Mouse (Mus musculus): Measurements from ENCODE around the gene Gpr83.
A peak's percentile ranks its signal among the peaks of the same experiment; 100 is the strongest.

The Gpr83 gene

DNA sequence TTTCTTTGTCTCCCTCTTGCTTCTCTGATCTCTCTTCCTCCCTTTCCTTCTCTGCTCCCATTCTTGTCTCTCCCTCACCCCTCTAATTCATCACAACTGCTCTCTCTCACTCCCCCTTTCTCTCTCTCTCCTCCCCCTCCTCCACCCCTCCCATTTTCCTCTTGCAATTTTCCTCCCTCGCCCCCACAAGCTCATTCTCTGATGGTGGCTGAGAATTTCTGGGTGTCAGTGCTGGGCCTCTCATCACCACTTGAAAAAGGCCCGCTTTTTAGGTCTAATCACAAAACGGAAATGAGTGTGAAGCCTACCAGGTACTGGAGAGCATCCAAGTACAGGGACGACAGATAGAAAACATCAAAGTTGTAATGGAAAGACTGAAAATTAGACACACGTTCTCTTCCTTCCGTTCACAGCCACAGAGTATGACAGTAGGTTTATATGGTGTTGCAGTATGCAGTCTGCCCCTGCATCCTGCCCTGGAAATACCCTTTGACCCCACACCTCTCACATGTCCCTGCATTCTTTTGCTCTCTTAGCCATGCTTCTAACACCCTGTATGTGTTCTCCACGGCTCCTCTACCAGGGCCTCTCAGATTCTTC, 47.9 kb downstream of the Gpr83 start:
- DNase-seq, result peak; percentile 40

DNA sequence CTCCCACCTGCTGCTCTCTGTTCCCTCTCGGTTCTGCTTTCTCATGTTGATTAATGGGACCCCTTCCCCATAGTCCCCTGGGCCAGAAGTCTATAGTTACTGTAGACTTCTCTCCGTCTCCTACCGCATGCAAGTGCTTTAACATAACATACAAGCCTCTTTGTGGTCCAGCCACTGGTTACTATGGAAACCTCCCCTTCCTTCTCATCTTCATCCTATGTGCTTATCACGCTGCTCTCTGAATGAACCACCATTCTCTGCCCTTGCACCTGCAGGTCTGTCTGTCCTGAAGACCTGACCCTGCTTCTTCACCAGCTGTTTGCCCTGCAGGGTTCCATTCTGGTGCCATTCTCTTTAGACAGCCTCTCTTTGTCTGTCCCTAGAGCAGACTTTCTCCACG, 50.0 kb downstream of the Gpr83 start:
- DNase-seq, result no peak

DNA sequence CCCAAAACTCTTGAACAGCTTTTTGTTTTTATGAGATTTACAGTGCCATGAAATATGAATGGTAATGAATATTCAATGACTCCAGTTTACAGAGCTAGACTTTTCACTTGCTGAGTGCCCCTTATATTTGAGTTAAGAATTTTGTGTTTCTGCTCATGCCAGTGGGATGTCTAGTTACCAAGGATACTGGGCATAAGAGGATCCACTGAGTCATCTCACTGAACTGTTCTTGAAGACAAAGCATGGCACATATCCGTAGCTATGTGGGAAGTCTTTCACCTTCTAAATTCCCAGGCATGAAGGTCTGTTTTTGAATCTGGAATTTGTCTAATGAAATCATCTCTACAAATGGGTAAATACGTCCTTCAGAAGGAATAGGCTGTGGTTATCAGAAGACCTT, 52.0 kb downstream of the Gpr83 start:
- no peak for DNase-seq

DNA sequence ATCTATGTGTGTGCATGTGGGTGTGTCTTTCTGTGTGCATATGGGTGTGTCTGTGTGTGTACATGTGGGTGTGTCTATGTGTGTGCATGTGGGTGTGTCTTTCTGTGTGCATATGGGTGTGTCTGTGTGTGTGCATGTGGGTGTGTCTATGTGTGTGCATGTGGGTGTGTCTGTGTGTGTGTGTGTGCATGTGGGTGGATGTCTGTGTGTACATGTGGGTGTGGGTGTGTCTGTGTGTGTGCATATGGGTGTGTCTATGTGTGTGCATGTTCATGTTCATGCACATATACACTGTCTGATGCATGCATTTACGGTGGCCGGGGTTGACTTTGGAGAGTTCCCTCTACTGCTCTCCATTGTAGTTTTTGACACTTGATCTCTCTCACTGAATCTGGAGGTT, 57.7 kb downstream of the Gpr83 start:
- DNase-seq, result no peak

DNA sequence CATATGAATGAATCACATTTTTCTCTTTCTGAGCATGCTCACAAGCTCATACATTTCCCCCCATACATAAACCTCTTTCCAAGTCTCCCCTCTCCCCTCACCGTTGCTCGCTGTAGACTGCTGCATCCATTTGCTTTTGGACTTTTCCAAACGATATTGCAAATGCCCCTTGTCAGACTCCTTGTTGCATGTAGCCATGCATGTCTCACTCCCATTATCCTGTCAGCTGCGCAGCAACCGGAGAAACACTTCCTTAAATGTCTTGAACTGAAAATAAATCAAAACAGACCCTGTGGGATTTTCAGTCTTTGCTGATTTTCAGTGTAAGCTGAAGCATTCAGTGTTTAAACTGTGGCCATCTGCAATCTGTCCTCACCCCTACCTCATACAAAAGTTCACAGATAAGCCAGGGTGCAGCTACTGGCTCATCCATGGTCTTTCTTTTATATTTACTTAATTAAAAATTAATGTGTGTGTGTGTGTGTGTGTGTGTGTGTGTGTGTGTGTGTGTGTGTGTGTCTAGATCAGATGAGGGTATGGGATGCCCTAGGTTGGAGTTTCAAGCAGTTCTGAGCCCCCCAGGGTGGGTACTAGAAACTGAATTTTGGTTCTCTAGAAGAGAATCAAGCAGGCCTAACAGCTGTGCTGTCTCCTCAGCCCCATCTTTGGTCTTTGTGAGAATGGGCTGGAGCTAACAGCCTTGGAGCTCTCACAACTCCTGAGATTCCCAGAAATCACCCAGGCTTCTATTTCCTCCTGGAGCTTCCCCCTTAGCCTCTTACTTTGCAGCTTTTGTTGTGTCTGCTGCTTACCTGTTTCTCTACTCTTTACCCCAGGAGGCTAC, 59.0 kb downstream of the Gpr83 start:
- no peak for DNase-seq
